Mouse (Mus musculus): ENCODE data around the gene Gmds. TPM values are rescaled to one million over a fixed set of nuclear protein-coding genes. Genes with fewer than 3 reads are reported as not detected.
A peak's percentile ranks its signal among the peaks of the same experiment; 100 is the strongest.

Gene Gmds
- total RNA-seq, 2 experiments from 2014 or later = 8.5 to 11.5 TPM

DNA sequence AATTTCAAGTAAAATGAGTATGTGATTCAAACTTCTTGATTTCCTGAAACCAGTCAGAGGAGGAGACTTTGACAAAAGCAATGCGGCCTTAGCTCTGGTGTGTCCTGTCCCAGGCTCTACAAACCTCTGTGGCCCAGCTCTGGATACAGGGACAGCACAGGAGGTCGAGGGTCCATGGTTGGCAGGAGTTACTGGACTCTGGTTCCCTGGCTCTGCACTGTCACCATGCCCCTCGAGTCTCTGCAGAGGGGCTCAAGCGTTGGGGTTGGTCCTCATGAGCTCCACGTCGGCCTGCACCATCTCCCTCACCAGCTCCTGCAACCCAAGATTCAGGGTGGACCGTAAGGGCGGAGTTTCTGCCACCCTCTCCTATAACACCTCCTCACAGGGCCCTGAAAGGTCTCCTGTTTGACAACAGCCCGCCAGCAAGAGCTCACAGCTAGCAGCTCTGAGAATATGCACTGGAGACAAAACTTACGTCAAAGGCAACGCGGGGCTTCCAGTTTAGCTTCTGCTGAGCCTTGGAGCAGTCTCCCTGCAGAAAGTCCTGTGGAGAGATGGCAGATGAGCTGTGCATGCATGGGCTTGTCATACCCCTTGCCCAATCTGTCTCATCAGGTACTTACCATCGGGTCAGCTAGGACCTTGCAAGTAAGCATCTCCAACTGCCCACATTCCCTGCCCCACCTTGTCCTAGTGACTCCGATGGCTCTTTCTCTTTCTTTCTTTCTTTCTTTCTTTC, 518.7 kb downstream of the Gmds start:
- no peak for DNase-seq (ENCODE audit: low spot score in 2 of 2)

DNA sequence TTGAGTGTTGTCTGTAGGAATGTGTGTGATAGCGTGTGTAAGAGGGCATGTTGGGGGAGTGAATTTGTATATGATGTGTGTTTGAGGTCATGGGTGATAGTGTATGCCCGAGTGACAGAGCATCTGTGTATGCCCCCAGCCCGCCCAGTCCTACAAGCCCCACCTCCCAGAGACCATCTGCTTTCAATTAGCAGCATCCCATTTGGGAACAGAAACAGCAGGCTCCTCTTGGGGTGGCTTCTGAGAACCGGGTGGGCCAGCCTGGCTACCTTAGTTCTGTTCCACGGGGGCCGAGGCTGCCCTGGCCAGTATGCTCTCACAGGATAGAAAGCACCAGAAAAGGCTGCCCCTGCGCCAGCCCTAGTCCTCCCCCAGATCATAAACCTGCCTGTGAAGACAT, 520.2 kb downstream of the Gmds start:
- no peak for DNase-seq (ENCODE audit: low spot score in 2 of 2)

DNA sequence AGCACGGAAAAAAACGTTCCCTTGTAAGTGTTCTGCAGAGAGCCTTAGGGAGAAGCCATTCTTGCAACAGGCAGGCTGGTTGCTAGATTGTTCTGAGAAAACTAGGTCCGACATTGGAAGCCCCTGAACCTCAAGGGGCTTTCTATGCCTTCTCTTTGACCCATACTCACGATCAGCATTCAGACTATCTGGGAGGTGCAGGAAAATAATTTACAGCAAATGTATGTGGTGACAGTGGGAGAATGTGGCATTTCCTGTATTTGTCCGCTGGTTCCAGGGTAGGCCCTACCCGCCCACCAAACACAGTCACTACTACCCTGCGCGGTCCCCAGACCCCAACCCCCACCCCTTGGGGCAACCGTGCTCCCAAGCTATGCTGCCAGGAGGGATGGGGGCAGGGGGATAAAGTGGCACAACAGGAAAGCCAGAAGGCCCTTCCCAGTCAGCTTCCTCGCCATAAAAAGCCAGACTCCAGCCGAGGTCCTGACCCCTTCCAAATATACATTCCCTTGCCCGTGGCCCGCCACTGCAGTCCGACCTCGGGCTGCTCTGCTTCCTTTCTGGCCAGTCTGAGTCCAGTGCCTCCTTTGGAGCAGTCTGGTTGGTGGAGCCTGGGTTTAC, 523.0 kb downstream of the Gmds start:
- DNase-seq (ENCODE audit: low spot score in 2 of 2) = no peak

DNA sequence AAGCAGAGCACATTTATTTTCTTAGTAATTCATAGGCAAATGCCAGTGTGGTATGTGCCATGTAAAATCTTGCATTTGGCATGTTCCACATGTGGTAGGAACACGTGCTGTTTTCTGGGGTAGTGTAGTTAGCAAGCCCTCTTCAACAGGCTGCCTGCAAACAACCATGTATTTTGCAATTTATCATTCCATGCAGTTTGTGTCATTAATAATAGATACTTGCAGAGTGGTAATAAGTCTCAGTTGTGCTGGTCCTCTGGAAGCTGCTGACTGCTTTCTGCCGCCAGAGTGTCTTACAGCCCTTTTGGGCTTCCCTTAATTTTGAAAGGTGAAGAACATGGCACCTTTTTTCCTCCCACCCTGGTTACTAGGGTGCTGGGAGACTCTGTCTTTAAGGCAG, 525.8 kb downstream of the Gmds start:
- no peak for DNase-seq (ENCODE audit: low spot score in 2 of 2)

DNA sequence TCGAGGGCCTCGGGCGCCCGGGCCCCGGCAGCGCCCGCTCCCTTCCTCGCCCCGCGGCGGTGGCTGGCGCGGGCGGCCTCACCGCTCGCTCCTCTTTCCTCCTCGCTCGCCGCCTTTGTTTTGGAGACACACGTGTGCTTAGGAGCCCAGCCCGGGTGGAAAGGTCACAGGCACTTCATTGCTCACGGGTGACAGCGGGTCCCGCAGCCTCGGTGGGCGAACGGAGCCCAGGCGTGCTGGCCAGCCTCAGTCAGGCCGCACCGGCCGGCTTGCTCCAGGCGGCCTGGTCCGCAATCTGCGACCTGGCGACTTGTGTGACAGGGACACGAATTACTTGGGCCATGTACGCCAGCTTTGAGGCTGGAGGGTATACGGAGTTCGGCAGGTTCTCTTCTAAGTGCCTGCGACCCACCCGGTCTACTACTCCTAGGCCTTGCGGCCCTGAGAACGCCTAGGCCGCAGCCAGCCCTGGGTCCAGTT, 527.0 kb downstream of the Gmds start:
- DNase-seq (ENCODE audit: low spot score in 2 of 2) = peak in 1 of 2 experiments; percentile 26

DNA sequence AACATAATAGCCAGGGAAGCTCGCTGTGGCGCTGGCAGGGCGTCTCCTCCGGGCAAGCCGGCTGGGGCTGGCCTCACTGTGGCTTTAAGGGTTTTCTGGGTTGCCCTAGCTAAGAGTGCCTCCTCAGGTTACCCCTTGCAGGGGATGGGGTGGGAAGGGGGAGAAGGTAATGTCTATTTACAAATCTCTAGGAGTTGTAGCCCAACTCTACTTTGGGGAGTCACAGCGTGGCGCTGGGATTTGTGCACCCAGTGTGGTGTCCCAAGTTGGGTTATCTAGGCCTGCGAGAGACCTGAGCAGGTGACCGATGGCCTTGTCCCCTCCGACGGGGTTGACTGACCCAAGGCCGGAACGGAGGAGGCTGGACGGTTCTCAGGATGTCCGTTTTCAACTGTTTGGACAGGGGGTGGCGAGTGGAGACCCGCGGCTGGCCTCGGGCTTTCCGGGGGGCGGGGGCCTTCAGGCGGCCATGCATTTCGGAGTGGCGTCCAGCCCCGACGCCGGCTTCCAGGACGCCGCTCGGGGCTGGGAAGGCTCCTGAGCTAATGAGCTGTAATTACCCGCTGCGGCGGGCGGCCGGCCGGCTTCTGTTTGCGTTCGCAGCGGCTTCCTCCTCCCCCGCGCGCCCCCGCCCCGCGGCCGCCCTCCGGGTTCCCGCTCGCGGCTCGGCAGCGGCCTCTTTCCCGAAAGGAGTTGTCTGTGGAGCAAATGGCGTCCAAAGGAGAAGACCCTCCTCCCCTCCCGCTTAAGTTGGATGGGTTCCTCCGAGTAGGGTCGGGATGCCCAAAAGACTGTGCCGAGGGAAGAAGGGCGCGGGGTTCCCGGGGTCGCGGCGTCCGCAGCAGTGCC, 527.6 kb downstream of the Gmds start:
- no peak for DNase-seq (ENCODE audit: low spot score in 2 of 2)

DNA sequence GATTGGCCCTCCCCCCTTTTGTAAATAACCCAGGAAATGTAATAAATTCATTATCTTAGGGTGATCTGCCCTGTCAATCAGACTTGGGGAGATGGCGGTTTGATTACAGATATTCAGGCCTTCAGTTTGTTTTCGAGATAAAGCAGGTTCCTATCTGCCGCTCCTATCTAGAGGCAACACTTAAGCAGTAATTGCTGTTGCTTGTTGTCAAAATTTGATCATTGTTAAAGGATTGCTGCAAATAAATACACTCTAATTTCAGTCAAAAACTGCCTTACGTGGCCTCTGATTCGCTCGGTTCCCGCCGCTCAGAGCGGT, 528.2 kb downstream of the Gmds start:
- DNase-seq (ENCODE audit: low spot score in 2 of 2) = no peak

DNA sequence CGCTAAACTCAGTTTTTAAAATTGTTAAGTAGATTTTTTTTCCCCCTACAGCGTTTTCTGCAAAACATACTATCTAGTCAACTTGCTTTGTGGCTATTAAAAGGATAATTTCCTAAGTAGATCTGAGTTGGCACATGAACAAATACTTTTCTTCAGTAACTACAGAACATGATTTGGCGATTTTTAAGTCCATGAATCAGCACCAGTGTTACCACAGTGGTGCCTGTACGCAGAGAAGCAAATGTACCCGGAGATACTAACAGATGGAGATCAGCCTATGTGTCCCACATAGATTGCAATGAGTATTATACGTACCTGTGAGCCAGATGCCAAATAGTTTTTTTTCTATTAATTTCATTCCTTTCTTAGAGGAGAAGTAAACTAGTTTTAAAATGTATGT, 528.8 kb downstream of the Gmds start:
- no peak for DNase-seq (ENCODE audit: low spot score in 2 of 2)

DNA sequence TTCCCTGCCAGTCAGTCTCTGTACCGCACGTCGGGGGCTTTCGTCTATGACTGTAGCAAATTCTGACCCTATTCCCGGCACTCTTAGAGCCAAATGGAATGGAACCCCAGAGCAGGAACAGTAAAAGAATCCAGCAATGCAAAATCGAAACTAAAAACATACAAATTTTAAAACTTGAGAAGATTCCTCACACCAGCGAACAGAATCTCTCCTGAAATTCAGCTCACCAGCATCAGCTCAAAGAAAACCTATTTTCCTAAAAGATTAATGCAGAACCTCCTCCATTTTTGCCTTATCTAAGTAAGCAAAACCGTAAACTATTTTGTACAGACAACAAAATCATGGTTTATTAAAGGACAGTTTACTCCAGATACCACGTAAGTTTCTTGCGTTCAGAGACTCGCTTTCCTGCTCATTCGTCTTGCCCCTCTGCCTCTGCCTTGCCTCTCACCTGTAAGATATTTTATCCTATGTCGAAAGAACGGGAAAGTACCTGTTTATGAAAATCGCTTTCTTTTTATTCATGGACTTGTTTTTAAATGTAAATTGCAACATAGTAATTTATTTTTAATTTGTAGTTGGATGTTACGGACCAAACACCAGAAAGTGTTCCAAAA, 529.6 kb downstream of the Gmds start:
- DNase-seq (ENCODE audit: low spot score in 2 of 2) = no peak

DNA sequence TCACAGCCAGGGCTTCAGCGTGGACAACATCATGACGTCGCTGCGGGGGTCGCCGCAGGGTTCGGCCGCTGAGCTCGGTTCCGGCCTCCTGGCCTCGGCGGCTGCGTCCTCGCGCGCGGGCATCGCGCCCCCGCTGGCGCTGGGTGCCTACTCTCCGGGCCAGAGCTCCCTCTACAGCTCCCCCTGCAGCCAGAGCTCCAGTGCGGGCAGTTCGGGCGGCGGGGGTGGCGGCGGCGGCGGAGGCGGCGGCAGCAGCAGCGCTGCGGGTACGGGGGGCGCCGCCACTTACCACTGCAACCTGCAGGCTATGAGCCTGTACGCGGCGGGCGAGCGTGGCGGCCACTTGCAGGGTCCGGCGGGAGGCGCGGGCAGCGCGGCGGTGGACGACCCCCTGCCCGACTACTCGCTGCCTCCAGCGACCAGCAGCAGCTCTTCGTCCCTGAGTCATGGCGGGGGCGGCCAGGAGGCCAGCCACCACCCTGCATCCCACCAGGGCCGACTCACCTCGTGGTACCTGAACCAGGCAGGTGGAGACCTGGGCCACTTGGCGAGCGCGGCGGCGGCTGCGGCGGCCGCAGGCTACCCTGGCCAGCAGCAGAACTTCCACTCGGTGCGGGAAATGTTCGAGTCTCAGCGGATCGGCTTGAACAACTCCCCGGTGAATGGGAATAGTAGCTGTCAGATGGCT, 530.3 kb downstream of the Gmds start:
- DNase-seq (ENCODE audit: low spot score in 2 of 2) = peak; percentile 40 to 43

DNA sequence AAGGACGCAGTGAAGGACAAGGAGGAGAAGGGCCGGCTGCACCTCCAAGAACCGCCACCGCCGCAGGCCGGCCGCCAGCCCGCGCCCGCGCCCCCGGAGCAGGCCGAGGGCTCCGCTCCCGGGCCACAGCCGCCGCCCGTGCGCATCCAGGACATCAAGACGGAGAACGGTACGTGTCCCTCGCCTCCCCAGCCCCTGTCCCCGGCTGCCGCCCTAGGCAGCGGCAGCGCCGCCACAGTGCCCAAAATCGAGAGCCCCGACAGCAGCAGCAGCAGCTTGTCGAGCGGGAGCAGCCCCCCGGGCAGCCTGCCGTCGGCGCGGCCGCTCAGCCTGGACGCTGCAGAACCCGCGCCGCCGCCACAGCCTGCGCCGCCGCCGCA, 530.8 kb downstream of the Gmds start:
- DNase-seq (ENCODE audit: low spot score in 2 of 2) = no peak

DNA sequence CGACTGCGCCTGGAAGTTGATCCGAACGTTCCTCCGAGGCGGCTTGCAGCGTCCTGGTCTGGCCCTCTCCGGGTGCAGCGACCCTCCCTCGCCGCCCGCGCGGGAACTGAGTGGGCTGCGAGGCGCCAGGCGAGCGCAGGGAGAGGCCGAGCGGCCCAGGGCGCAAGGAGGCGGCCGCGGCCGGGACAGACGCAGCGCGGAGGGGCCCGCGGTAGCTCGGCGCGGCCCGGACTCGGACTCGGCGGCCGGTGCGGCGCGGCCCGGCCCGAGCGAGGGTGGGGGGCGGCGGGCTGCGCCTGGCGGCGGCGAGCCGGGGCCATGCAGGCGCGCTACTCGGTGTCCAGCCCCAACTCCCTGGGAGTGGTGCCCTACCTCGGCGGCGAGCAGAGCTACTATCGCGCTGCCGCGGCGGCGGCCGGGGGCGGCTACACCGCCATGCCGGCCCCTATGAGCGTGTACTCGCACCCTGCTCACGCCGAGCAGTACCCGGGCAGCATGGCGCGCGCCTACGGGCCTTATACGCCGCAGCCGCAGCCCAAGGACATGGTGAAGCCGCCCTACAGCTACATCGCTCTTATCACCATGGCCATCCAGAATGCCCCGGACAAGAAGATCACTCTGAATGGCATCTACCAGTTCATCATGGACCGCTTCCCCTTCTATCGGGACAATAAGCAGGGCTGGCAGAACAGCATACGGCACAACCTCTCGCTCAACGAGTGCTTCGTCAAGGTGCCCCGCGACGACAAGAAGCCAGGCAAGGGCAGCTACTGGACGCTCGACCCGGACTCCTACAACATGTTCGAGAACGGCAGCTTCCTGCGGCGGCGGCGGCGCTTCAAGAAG, 531.4 kb downstream of the Gmds start:
- peak in 1 of 2 experiments; percentile 26 for DNase-seq (ENCODE audit: low spot score in 2 of 2)

DNA sequence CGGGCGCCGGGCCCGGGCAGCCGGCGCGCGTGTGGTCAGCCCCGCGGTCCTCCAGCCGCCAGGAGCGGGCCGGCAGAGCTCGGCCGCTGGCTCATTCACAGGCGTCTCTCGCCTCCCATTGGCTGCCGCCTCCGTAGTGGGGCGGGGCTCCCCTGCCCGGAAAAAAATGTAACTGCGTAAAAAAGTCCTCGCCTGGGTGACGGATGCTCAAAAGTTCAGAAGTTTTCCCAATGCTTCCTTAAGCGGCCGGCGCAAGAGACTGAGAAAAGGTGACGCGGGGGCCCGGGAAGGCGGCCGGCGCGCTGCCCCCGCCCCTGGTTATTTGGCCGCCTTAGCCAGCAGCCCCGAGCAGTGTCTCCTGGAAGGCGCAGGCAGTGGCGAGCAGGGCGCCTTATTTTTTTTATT, 532.1 kb downstream of the Gmds start, which contains the start of gene Foxc1:
TSS of gene Foxc1 (plus strand) at position 206 of the 405 bp plus-strand sequence.
- peak; percentile 66 to 79 for DNase-seq (ENCODE audit: low spot score in 2 of 2)

DNA sequence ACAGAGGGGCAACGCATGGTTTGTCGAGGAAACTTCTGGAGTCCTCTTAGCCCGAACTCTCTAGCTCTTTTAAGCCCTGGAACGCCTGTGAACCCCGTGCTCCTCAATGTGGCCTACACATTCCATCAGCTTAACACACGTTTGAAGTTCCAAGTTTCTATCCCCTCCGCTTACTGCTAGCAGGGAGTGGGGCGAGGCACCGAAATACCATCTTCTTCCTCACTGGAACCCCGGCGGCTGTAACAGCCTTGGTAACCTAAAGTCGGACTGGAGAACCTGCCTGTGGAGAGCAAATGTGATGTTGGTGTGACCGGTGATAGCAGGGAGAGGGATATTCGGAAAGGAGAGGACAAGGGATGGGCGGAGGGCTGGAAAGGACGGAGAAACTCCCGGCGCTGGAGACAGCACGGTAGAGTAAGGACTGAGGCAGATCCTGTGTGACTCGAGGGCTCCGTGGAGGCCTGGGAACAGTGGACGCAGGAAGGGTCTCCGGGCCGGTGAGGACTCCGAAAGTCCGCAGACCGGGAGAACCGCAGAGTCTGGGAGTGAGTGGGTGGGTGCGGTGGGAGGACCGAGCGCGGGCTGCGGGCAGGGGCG, 532.6 kb downstream of the Gmds start:
- DNase-seq (ENCODE audit: low spot score in 2 of 2) = no peak

DNA sequence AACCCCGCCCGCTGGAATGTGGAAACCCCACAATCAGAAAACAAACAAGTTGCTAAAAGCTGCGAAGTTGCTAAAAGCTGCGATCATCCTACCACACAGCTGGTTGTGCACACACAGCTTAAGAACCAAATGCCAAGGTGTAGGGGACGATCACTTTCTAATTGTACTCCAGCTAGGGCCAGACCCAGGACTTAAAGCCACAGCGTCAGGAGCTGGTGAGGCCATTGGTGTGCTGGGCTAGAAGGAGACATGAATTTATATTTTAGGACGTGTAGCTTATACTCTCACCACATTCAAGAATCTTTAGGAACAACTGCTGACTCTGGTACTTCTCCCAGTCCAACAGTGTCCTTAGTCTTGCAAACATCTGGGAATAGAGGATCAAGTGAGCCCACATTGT, 534.0 kb downstream of the Gmds start:
- DNase-seq (ENCODE audit: low spot score in 2 of 2) = no peak

DNA sequence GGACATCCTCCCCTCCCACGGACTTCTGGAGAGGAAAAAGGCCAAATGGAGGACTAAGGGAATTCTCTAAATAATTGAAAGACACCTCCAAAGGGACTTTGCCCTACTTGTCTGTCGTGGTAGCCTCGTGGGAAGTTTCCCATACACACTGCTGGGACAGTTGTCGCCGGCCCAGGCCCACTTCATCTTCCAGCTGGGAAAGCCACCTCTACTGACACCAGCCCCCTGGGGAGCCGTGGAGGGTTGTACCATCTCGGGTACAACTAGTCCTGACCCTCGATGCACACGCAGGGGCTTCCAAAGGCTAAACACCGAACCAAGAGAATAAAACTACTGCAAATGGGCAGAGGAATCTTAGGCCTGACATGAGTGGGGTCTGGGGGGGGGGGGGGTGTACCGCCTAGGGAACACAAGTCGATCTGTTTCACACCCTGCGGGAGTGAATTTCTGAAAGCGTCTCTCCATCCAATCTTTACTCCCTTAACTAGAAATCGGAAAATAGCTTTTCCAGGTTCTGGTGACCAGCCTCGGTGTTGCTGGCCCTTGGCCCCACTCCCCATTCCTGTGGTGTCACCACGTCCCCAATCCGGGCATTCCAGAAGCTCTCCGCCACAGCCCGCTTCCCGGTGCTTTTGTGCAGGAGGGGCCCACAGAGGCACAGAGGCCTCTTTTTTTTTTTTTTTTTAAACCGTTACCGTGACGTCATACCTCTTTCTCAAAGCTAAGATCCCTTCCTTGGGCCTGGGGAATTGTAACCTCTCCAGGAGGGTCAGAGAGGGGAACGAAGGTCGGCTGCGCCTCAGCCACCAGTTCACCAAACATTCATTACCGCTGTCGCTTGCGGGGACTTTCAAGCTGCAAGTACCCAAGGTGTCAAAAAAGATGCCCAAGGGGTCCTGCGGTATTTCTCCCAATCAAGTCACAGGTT, 535.1 kb downstream of the Gmds start:
- DNase-seq (ENCODE audit: low spot score in 2 of 2) = no peak

DNA sequence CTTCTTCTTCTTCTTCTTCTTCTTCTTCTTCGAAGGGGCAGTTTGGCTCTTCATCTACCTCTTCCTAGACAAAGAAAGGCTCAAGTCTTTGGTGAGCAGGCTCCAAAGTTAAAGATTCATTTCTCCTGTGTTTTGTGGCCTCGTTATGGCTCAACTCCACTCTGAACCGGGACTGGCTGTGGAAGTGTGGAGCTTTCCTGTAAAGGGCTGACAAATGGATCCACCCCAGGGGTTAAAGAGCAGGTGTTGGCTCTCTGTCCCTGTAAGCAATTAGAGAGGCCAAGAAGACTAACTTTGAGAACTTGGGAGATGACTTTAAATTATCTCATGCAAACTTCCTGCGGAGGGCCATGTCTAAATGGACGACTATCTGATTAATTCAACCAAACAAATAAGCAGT, 536.1 kb downstream of the Gmds start:
- no peak for DNase-seq (ENCODE audit: low spot score in 2 of 2)

DNA sequence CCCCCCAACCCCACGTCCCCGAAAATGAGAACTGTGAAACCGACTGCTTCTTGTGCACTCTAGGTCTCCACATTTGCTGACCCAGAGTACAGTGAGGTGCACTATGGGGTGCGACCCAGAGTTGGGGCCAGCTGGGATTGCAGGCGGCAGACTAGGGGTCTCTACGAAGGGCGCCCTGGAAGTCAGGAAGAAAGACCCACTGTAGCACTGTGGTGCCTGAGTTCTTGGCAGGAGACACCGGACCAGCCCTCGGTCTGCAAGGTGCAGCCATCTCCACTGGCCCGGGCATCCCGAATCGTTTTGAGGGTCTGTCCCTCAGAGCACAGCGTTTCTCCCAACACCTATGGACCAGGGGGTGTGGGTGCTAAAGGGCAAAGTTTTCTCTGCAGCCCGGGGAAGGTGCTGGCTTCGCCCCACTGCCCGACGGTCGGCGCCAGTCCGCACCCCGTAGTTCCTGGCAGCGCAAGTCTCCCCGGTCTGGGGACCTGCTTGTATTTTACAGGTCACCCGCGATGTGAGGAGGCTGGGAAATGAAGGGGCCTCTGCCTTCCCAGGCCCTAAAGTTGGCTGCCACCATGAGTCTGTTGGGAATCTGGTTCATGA, 536.7 kb downstream of the Gmds start:
- DNase-seq (ENCODE audit: low spot score in 2 of 2) = no peak

Measured in adrenal gland, postnatal 4 days (tissue).